Mouse (Mus musculus) testis, adult 2 months (tissue): ENCODE measurements around the gene Slc24a2.

ENCODE experiments used
- CTCF ChIP-seq: fragments of 200-500 bp; IDR thresholded peaks from 2 replicates; pipeline ENCODE4 v1.5.1; 2012; ENCODE audit warnings: low read depth, mild to moderate bottlenecking, inconsistent platforms, low read length, moderate library complexity; ENCODE audit not compliant: control insufficient read depth, insufficient read depth, insufficient replicate concordance
- POLR2A ChIP-seq: fragments of 200-500 bp; IDR thresholded peaks from 2 replicates; pipeline ENCODE4 v1.6.1; 2012; ENCODE audit warnings: low read depth, mild to moderate bottlenecking, inconsistent platforms, low read length, moderate library complexity; ENCODE audit not compliant: control insufficient read depth

GRCm38 (mm10) chr4:87151990-87152389, 78.3 kb downstream of the Slc24a2 start:
- no peak for TF ChIP-seq CTCF
- no peak for TF ChIP-seq POLR2A
